Mouse (Mus musculus) CH12F3 (cell line): Measurements from ENCODE around the gene Siglec1.
"Not testable (repeated sequence)": the region's sequence is repeated elsewhere in the genome, so short reads cannot be mapped to it uniquely, and the experiment has no call there.

Experiments used
- in situ Hi-C: fragments of 300-500 bp; cut with MboI; formaldehyde crosslinking; loops from 2 replicates; pipeline ENCODE4 v1.14.3; 2020; ENCODE audit warnings: low sequenced_read_pairs

Siglec1 gene

GRCm38 (mm10) chr2:131086667-131087390, at the start of gene Siglec1:
Gene Siglec1, minus strand, starts transcription at chr2:131086765.
- in situ Hi-C loops, result loop anchor here (25.0 kb wide), 1 partner anchor 425 kb away; no protein-coding TSS in a partner anchor

- in situ Hi-C loops, result no loop called here
These were observed 49.1 kb upstream of the Siglec1 start for GRCm38 (mm10) chr2:131135521-131136139.

GRCm38 (mm10) chr2:131134826-131135400, 48.3 kb upstream of the Siglec1 start:
- in situ Hi-C loops, result no loop called here

GRCm38 (mm10) chr2:131134381-131134780, 47.8 kb upstream of the Siglec1 start:
- in situ Hi-C loops, result no loop called here

- in situ Hi-C loops, result no loop called here
These were observed 46.5 kb upstream of the Siglec1 start, which contains the start of gene Gm11037 for GRCm38 (mm10) chr2:131132930-131133547. Gene Gm11037, plus strand, starts transcription at chr2:131133497.

- in situ Hi-C loops, result no loop called here
These were observed 45.7 kb upstream of the Siglec1 start for GRCm38 (mm10) chr2:131132111-131132888.

GRCm38 (mm10) chr2:131130849-131131248, 44.3 kb upstream of the Siglec1 start:
- in situ Hi-C loops, result no loop called here

GRCm38 (mm10) chr2:131129836-131130235, 43.3 kb upstream of the Siglec1 start:
- in situ Hi-C loops, result no loop called here

GRCm38 (mm10) chr2:131128636-131129157, 42.1 kb upstream of the Siglec1 start:
- in situ Hi-C loops, result no loop called here

GRCm38 (mm10) chr2:131128211-131128610, 41.6 kb upstream of the Siglec1 start:
- in situ Hi-C loops, result no loop called here

- in situ Hi-C loops, result no loop called here
These were observed 40.7 kb upstream of the Siglec1 start, which contains the start of gene Hspa12b for GRCm38 (mm10) chr2:131127161-131127730. Gene Hspa12b, plus strand, starts transcription at chr2:131127280.

- in situ Hi-C loops, result no loop called here
These were observed 39.6 kb upstream of the Siglec1 start for GRCm38 (mm10) chr2:131125964-131126815.

GRCm38 (mm10) chr2:131125157-131125963, 38.8 kb upstream of the Siglec1 start:
- in situ Hi-C loops, result no loop called here

- in situ Hi-C loops, result no loop called here
These were observed 37.6 kb upstream of the Siglec1 start for GRCm38 (mm10) chr2:131124166-131124565.

- in situ Hi-C loops, result no loop called here
These were observed 32.5 kb upstream of the Siglec1 start for GRCm38 (mm10) chr2:131118968-131119574.

- in situ Hi-C loops, result no loop called here
These were observed 19.4 kb upstream of the Siglec1 start for GRCm38 (mm10) chr2:131105989-131106388.

- in situ Hi-C loops, result not testable (repeated sequence)
These were observed 18.5 kb upstream of the Siglec1 start for GRCm38 (mm10) chr2:131105061-131105460.

GRCm38 (mm10) chr2:131104021-131104420, 17.5 kb upstream of the Siglec1 start:
- in situ Hi-C loops, result no loop called here
